Mouse (Mus musculus): ENCODE measurements at regions not wholly inside any gene's neighbourhood (a gene's known extent, or its start where the extent isn't known, plus 50 kb on each side); places are given as distances from the start of the nearest gene placed in this dataset.

DNA sequence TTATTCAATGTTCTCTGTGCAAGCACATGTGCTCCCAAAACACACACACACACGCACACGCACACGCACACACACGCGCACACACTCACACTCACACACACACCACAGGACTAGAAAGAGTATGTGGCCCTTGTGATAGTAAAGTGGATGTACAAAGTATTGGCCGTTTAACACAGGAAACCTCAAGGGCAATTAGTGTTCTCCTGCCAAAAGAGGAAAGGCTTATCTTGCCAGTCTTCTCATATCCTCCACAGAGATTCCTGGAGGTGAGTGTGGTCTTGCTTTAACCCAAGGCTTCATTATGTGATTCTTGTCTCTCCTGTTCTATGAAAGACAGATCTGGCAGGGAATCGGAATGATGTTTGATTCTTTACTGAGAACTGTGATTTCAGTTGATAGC, 2810.5 kb upstream of the Gm7489 start:
- WGBS: 74% methylated on average over 7 of the region's 7 CpGs
- no peak for TF ChIP-seq POLR2A (IDR thresholded peaks at IDR 0.05; ENCODE audit: borderline replicate concordance, extremely low read depth, low read depth, low read length)
- no peak for TF ChIP-seq CTCF (IDR thresholded peaks at IDR 0.05; ENCODE audit: insufficient read depth, low read length)
- no peak overlapping the region for H3K4me3 ChIP-seq (replicated peaks; ENCODE audit: extremely low read depth, low read depth, low read length)
- no peaks in the 10 kb centered on the region for H3K4me1 ChIP-seq (ENCODE audit: control insufficient read depth, insufficient read depth, low read length)
- no peak for DNase-seq

DNA sequence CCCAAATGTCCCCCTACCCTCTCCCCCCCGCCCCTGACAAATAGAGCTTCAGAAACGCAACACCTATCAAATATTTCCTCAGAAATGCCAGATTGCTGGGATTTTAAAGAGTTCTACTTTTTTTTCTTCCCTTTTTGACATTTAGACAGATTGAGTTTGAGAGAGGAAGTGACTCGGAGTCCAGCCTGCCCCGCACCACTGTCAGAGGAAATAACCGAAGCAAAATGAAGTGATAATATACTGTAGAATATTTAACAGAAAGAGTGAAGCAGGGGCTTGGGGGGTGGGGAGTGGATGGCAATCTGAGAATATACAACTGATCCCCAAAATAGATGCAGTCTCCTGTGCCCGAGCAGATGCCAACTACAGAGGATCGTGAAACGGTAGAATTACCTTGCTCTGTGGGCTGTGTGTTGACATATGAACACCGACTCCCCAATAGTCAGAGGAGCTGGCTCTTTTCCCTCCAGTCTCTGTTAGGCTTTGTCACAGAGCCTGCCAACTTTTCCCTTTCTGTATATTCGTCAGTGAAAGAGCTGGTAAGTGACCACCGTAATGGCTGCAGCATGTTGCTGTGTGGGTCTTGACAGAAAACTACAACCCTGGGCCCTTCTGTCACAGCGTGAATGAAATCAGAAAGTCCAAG, 2800.9 kb upstream of the Gm7489 start:
- Histone ChIP-seq H3K4me1 (ENCODE audit: control insufficient read depth, insufficient read depth, low read length) (no peaks in the 10 kb centered on the region), H3K4me3 (replicated peaks; ENCODE audit: extremely low read depth, low read depth, low read length) (no peak overlapping the region)
- no peak for TF ChIP-seq POLR2A (IDR thresholded peaks at IDR 0.05; ENCODE audit: borderline replicate concordance, extremely low read depth, low read depth, low read length)
- TF ChIP-seq CTCF (IDR thresholded peaks at IDR 0.05; ENCODE audit: insufficient read depth, low read length): no peak
- DNase-seq: no peak
- WGBS: 37% methylated on average over 12 of the region's 12 CpGs

DNA sequence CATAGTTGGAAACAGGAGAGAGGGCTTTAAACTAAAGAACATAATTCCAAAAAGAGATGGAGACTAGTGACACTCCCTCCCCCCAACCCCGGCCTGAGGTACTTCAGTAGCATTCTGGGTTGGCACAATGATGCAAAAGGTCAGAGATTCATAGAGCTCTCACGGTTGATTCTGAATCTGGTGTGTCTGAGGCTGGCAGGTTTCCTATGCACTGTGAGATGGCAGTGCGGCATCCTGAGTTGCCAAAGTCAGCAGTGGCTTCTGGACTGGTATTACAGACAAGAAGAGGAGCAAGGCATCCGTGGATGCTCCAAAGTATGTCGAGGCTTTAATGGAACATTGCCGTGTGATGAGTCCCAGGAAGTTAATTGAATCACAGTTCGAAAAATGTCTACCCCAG, 2791.8 kb upstream of the Gm7489 start:
- WGBS: 84% methylated on average over 7 of the region's 7 CpGs
- TF ChIP-seq POLR2A (IDR thresholded peaks at IDR 0.05; ENCODE audit: borderline replicate concordance, extremely low read depth, low read depth, low read length) (no peak), CTCF (IDR thresholded peaks at IDR 0.05; ENCODE audit: insufficient read depth, low read length) (no peak)

DNA sequence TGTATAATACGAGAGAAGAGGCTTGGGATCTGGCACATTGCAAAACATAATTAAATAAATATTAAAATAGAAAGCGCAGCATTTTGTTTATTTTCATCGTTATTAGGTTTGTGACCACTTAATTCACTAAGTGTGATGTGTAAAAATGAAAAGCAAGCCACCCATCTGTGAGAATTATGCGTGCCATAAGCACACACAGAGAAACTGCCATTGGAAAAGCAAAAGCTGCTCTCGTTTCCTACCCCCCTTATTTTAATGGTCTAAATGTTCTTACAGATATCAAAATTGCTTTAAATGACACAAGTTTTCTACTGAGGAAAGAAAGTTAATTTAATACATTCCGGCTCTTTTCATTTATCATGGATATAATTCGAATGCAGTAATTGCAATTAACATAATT, 2780.8 kb upstream of the Gm7489 start:
- TF ChIP-seq CTCF (IDR thresholded peaks at IDR 0.05; ENCODE audit: insufficient read depth, low read length) (no peak), POLR2A (IDR thresholded peaks at IDR 0.05; ENCODE audit: borderline replicate concordance, extremely low read depth, low read depth, low read length) (no peak)
- Histone ChIP-seq H3K4me1 (ENCODE audit: control insufficient read depth, insufficient read depth, low read length) (peaks cover 3% of the 10 kb centered on the region; the same call in 1 of the 2 replicates), H3K4me3 (replicated peaks; ENCODE audit: extremely low read depth, low read depth, low read length) (no peak overlapping the region)
- DNase-seq: no peak
- WGBS: 75% methylated on average over 7 of the region's 7 CpGs

More for the DNA sequence above, 2791.8 kb upstream of the Gm7489 start:
- Histone ChIP-seq H3K4me1 (ENCODE audit: control insufficient read depth, insufficient read depth, low read length) (no peaks in the 10 kb centered on the region), H3K4me3 (replicated peaks; ENCODE audit: extremely low read depth, low read depth, low read length) (no peak overlapping the region)
- DNase-seq: no peak

- H3K4me1 ChIP-seq (ENCODE audit: control insufficient read depth, insufficient read depth, low read length): peaks cover 3% of the 10 kb centered on the region; the same call in 1 of the 2 replicates
- no peak overlapping the region for H3K4me3 ChIP-seq (replicated peaks; ENCODE audit: extremely low read depth, low read depth, low read length)
- DNase-seq: no peak
- WGBS: 29% methylated on average over 10 of the region's 10 CpGs
- TF ChIP-seq POLR2A (IDR thresholded peaks at IDR 0.05; ENCODE audit: borderline replicate concordance, extremely low read depth, low read depth, low read length) (no peak), CTCF (IDR thresholded peaks at IDR 0.05; ENCODE audit: insufficient read depth, low read length) (no peak)
Measured at GRCm38 (mm10) chr15:51104362-51104761, 2780.3 kb upstream of the Gm7489 start.

DNA sequence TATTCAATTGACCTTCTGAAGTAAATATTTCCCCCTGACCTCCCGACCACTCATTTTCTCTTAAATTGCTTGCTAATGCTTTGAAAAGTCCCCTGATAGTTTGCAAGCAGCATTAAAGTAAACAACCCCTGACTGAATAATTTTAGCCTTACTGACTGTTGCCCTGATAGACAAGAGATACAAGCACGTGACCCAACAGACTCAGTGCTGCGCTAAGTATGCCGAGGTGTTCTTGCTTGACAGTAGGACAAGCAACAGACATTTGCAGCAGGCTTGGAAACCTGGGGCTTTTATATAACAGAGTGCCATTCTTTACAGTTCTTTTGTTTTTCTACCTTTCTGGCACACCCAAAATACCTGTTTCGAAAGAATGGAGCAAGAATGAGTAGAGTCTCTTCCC, 2779.9 kb upstream of the Gm7489 start:
- H3K4me1 ChIP-seq (ENCODE audit: control insufficient read depth, insufficient read depth, low read length): peaks cover 3% of the 10 kb centered on the region; the same call in 1 of the 2 replicates
- WGBS: 52% methylated on average over 5 of the region's 5 CpGs
- no peak overlapping the region for H3K4me3 ChIP-seq (replicated peaks; ENCODE audit: extremely low read depth, low read depth, low read length)
- TF ChIP-seq CTCF (IDR thresholded peaks at IDR 0.05; ENCODE audit: insufficient read depth, low read length) (no peak), POLR2A (IDR thresholded peaks at IDR 0.05; ENCODE audit: borderline replicate concordance, extremely low read depth, low read depth, low read length) (no peak)
- DNase-seq: no peak

- 69% methylated on average over 17 of the region's 17 CpGs for WGBS
- DNase-seq: no peak
- H3K4me3 ChIP-seq (replicated peaks; ENCODE audit: extremely low read depth, low read depth, low read length): no peak overlapping the region
- TF ChIP-seq POLR2A (IDR thresholded peaks at IDR 0.05; ENCODE audit: borderline replicate concordance, extremely low read depth, low read depth, low read length): no peak
- TF ChIP-seq CTCF (IDR thresholded peaks at IDR 0.05; ENCODE audit: insufficient read depth, low read length): no peak
- peaks cover 3% of the 10 kb centered on the region; the same call in 1 of the 2 replicates for H3K4me1 ChIP-seq (ENCODE audit: control insufficient read depth, insufficient read depth, low read length)
Measured at GRCm38 (mm10) chr15:51105359-51106008, 2779.2 kb upstream of the Gm7489 start.

DNA sequence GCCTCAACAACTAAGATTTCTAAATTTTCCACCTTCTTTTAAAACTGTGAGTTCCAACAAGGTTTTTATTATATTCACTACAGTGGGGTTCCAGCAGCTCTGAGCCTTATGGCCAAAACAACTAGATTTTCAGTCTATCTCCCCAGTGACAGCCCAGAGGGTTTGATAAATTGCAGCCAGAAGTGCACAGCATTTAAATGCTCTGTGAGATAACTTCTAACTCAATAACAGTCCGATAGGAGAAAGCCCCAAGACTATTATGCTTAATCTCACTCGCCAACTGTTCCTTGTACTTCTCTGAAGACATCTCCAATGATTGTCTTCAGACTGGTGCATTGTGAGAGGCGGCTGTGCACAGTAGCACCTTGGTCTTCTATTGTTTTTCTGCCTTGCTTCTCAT, 2774.5 kb upstream of the Gm7489 start:
- no peak for TF ChIP-seq POLR2A (IDR thresholded peaks at IDR 0.05; ENCODE audit: borderline replicate concordance, extremely low read depth, low read depth, low read length)
- TF ChIP-seq CTCF (IDR thresholded peaks at IDR 0.05; ENCODE audit: insufficient read depth, low read length): no peak
- Histone ChIP-seq H3K4me1 (ENCODE audit: control insufficient read depth, insufficient read depth, low read length) (no peaks in the 10 kb centered on the region), H3K4me3 (replicated peaks; ENCODE audit: extremely low read depth, low read depth, low read length) (no peak overlapping the region)
- DNase-seq: no peak
- 67% methylated on average over 3 of the region's 3 CpGs for WGBS

DNA sequence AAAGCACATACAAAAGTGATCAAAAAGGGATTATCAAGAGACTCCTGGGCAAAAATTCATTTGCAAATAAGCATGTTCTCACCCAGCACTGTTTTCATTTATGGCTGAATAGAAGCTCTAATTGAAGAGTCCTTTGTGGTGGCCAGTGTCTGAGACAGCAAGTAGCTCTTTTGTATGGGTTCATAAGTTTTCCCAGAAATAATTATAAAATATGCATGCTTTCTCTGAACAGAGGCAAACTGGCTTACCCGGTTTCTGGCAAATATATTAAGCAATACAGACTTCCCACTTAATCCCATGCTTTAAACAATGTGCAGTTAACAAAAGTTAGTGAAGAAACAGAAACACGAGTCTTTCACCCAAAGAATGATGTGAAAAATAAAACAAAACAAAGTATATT, 2758.8 kb upstream of the Gm7489 start:
- DNase-seq: no peak
- Histone ChIP-seq H3K4me1 (ENCODE audit: control insufficient read depth, insufficient read depth, low read length) (no peaks in the 10 kb centered on the region), H3K4me3 (replicated peaks; ENCODE audit: extremely low read depth, low read depth, low read length) (no peak overlapping the region)
- TF ChIP-seq POLR2A (IDR thresholded peaks at IDR 0.05; ENCODE audit: borderline replicate concordance, extremely low read depth, low read depth, low read length) (no peak), CTCF (IDR thresholded peaks at IDR 0.05; ENCODE audit: insufficient read depth, low read length) (no peak)
- WGBS: 56% methylated on average over 2 of the region's 2 CpGs

- DNase-seq: no peak
- Histone ChIP-seq H3K4me1 (ENCODE audit: control insufficient read depth, insufficient read depth, low read length) (no peaks in the 10 kb centered on the region), H3K4me3 (replicated peaks; ENCODE audit: extremely low read depth, low read depth, low read length) (no peak overlapping the region)
- WGBS: 42% methylated on average over 4 of the region's 4 CpGs
- TF ChIP-seq CTCF (IDR thresholded peaks at IDR 0.05; ENCODE audit: insufficient read depth, low read length): no peak
- no peak for TF ChIP-seq POLR2A (IDR thresholded peaks at IDR 0.05; ENCODE audit: borderline replicate concordance, extremely low read depth, low read depth, low read length)
Measured at GRCm38 (mm10) chr15:51131017-51131416, 2753.7 kb upstream of the Gm7489 start.

Measured in lung, adult 2 months (tissue).